Mouse (Mus musculus) C2C12 (cell line): ENCODE results near the gene Mmp15. TPM values are rescaled to one million over a fixed set of nuclear protein-coding genes. Genes with fewer than 3 reads are reported as not detected.

ENCODE experiments used
- H3K27me3 ChIP-seq: one replicate; pipeline ENCODE4 v1.6.1; 2011; ENCODE audit not compliant: control insufficient read depth, insufficient read depth, insufficient read length
- H3K36me3 ChIP-seq: one replicate; pipeline ENCODE4 v1.6.1; 2011; ENCODE audit not compliant: control insufficient read depth, insufficient read depth
- H3K4me3 ChIP-seq: one replicate; pipeline ENCODE4 v1.5.1; 2011; ENCODE audit warnings: mild to moderate bottlenecking, control low read depth; ENCODE audit not compliant: poor library complexity, insufficient read depth, severe bottlenecking
- H3K79me2 ChIP-seq: one replicate; pipeline ENCODE4 v1.6.1; 2011; ENCODE audit not compliant: control insufficient read depth, insufficient read depth
- H3K79me3 ChIP-seq: one replicate; pipeline ENCODE4 v1.6.1; 2011; ENCODE audit warnings: low read depth, control low read depth
- H3ac ChIP-seq: one replicate; pipeline ENCODE3; 2011; ENCODE audit warnings: low read depth; ENCODE audit not compliant: control insufficient read depth, insufficient read length
- CEBPB ChIP-seq: IDR thresholded peaks from one replicate; pipeline ENCODE4 v1.6.1; 2011; ENCODE audit warnings: low read depth, mild to moderate bottlenecking, control low read depth, moderate library complexity
- CTCF ChIP-seq: IDR thresholded peaks from one replicate; pipeline ENCODE4 v1.5.1; 2011; ENCODE audit not compliant: control insufficient read depth, insufficient read depth, insufficient read length
- FOSL1 ChIP-seq: IDR thresholded peaks from one replicate; pipeline ENCODE4 v1.8.0; 2011; ENCODE audit warnings: mild to moderate bottlenecking, low read length; ENCODE audit not compliant: poor library complexity, insufficient read depth, severe bottlenecking
- MAX ChIP-seq: IDR thresholded peaks from one replicate; pipeline ENCODE4 v1.6.1; 2011; ENCODE audit warnings: mild to moderate bottlenecking, control low read depth
- MYOD1 ChIP-seq: IDR thresholded peaks from one replicate; pipeline ENCODE4 v1.6.1; 2011; ENCODE audit warnings: low read depth; ENCODE audit not compliant: control insufficient read depth, insufficient read length
- MYOG ChIP-seq: IDR thresholded peaks from one replicate; pipeline ENCODE4 v1.6.1; 2011; ENCODE audit not compliant: control insufficient read depth, insufficient read length; ENCODE audit errors: extremely low read depth
- USF1 ChIP-seq: IDR thresholded peaks from one replicate; pipeline ENCODE4 v1.6.1; 2011; ENCODE audit warnings: low read depth, mild to moderate bottlenecking, control low read depth, moderate library complexity
- polyA plus RNA-seq: library from polyadenylated mRNA; unstranded; fragments of >200 nt; fragmentation: generic; extraction: Trizol; gene quantifications from one replicate; pipeline ENCODE4 v1.2.1, GENCODE M21; 2012; ENCODE audit warnings: missing spikeins

Gene Mmp15
- polyA plus RNA-seq, 1 experiment = 6.0 TPM

DNA sequence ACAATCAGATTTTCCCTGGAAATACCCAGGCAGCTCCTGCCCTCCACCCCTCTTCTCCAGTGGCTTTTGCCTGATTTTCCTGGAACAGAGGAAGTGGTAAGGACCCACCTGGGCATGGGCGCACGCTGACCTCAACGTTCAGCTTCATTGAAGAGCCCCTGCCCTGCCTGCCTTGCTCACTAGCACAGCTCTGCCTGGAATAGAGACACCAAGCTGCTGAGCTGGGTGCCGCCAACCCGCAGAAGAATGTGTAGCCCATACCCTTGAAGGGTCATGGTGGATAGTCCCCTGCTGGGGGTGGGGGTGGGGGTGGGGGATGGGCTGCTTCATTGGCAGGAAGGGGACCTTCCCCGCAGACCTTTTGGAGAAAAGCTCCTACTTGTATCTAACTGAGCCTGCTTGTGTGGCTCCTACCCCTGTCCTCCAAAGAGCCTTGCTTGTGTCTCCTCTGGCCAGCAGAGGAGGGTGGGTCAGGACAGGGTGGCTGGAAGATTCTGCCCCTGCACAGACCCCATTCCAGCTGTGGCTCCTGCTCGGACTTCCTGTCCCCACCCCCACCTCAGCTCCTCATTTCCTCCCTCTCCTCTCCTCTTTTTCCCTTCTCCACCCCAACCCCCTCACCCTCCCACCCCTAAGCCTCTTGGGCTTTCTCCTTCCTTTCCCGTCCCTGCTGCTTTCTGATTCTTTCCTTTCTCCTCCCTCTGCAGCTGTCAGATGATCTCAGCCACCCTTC, 43.3 kb downstream of the Mmp15 start:
- Histone ChIP-seq H3K36me3 (no peaks in the 10 kb centered on the region), H3K79me2 (no peaks in the 10 kb centered on the region), H3K4me3 (no peak overlapping the region), H3ac (no peak overlapping the region), H3K79me3 (no peaks in the 10 kb centered on the region), H3K27me3 (no peaks in the 10 kb centered on the region)
- no peak for TF ChIP-seq MYOD1
- no peak for TF ChIP-seq MYOG

GRCm38 (mm10) chr8:95396752-95397151, 44.7 kb downstream of the Mmp15 start:
- no peaks in the 10 kb centered on the region for H3K36me3 ChIP-seq
- no peaks in the 10 kb centered on the region for H3K79me2 ChIP-seq
- H3K79me3 ChIP-seq = no peaks in the 10 kb centered on the region
- no peak overlapping the region for H3K4me3 ChIP-seq
- H3K27me3 ChIP-seq = no peaks in the 10 kb centered on the region
- no peak overlapping the region for H3ac ChIP-seq
- TF ChIP-seq MAX (no peak), FOSL1 (no peak), CEBPB (no peak), USF1 (peak; percentile 26)

GRCm38 (mm10) chr8:95397201-95397600, 45.1 kb downstream of the Mmp15 start:
- no peaks in the 10 kb centered on the region for H3K36me3 ChIP-seq
- no peak overlapping the region for H3ac ChIP-seq
- no peaks in the 10 kb centered on the region for H3K79me2 ChIP-seq
- no peaks in the 10 kb centered on the region for H3K27me3 ChIP-seq
- no peak overlapping the region for H3K4me3 ChIP-seq
- H3K79me3 ChIP-seq = no peaks in the 10 kb centered on the region
- TF ChIP-seq FOSL1 (no peak), MYOG (no peak), MAX (no peak), CTCF (no peak), MYOD1 (no peak), USF1 (no peak), CEBPB (no peak)

DNA sequence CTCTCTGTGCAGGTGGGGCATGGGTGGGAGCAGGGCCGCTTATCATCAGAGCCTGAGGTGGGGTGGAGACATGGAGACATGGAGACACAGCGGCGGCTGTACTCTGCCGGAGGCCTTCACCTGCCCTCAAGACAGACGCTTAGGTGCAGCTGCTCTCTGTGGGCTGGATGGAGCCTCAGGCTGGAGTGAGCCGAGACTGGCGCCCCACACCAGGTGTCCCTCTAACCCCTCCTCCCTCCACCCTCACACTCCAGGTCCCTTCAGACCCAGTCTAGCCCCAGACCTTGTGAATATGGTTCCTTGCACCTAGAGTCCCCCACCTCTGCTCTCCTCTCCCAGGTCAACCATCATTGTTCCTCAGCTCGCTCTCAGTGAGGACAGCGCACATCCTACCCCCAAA, 47.1 kb downstream of the Mmp15 start:
- Histone ChIP-seq H3K79me2 (no peaks in the 10 kb centered on the region), H3K27me3 (no peaks in the 10 kb centered on the region), H3K36me3 (no peaks in the 10 kb centered on the region), H3ac (no peak overlapping the region), H3K4me3 (no peak overlapping the region), H3K79me3 (no peaks in the 10 kb centered on the region)
- TF ChIP-seq MAX (no peak), FOSL1 (no peak), CEBPB (no peak), MYOD1 (no peak), CTCF (no peak), USF1 (no peak), MYOG (no peak)

DNA sequence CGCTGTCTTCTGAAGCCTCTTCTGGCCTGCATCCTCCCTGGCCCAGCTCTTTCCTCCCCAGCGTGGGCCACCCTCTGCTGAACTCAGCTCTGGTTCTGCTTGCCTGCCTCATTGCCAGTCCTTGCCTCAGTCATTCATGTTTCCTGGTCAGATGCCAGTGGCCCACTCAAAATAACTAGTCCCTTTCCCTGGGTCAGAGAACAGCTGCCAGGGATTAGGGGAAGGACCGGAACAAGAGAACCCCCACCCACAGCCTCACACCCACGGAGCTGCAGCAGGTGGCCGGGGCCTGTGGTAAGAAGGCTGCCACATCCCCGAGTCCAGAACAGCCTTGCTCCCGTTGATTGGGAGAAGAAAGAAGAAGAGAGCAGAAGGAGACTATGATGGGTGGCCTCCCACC, 49.0 kb downstream of the Mmp15 start:
- Histone ChIP-seq H3K4me3 (no peak overlapping the region), H3K79me3 (no peaks in the 10 kb centered on the region), H3ac (no peak overlapping the region), H3K79me2 (no peaks in the 10 kb centered on the region), H3K36me3 (no peaks in the 10 kb centered on the region), H3K27me3 (no peaks in the 10 kb centered on the region)
- TF ChIP-seq MYOD1 (peak; percentile 59), MAX (no peak)

DNA sequence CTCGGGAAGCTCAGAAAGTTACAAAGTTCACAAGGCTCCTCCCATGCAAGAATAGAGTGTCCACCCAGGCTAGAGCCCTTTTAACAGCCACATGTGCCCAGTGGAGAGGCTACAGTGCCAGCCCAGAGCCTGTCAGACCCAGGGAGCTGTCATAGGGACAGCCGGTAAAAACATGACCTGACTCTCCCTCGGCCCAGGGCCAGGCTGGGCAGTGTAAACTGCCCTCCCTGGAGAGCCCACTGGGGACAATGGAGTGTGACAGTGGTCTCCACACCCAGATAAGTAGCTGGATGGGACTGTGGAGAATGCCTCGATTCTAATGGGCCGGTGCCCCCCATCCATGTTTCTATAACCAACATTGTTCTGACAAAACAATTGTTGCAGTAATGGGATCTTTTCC, 57.5 kb downstream of the Mmp15 start:
- H3K79me3 ChIP-seq = no peaks in the 10 kb centered on the region
- no peak for TF ChIP-seq FOSL1
- TF ChIP-seq MYOD1 = no peak
- no peak for TF ChIP-seq CTCF
- H3K36me3 ChIP-seq = no peaks in the 10 kb centered on the region
- no peak overlapping the region for H3K4me3 ChIP-seq
- no peak overlapping the region for H3ac ChIP-seq
- H3K79me2 ChIP-seq = no peaks in the 10 kb centered on the region
- no peaks in the 10 kb centered on the region for H3K27me3 ChIP-seq

- H3K36me3 ChIP-seq = no peaks in the 10 kb centered on the region
- H3K27me3 ChIP-seq = no peaks in the 10 kb centered on the region
- H3K79me3 ChIP-seq = no peaks in the 10 kb centered on the region
- no peak overlapping the region for H3K4me3 ChIP-seq
- TF ChIP-seq MYOG (no peak), MAX (no peak), FOSL1 (no peak), CEBPB (no peak), CTCF (no peak), USF1 (no peak), MYOD1 (no peak)
- H3ac ChIP-seq = no peak overlapping the region
- H3K79me2 ChIP-seq = no peaks in the 10 kb centered on the region
These were observed 59.4 kb downstream of the Mmp15 start for GRCm38 (mm10) chr8:95411309-95411972.
